Mouse (Mus musculus): ENCODE results near the gene Slc25a54.

The Slc25a54 gene

GRCm38 (mm10) chr3:109080169-109080568, at the start of gene Slc25a54:
Gene Slc25a54 (plus strand): TSS chr3:109080469.
- DNase-seq (ENCODE audit: extremely low read depth, low read depth): no peak

- no peak for DNase-seq (ENCODE audit: extremely low read depth, low read depth)
Measured at GRCm38 (mm10) chr3:109030817-109031216, 49.5 kb upstream of the Slc25a54 start.

- DNase-seq (ENCODE audit: extremely low read depth, low read depth): no peak
Measured at GRCm38 (mm10) chr3:109031626-109032025, 48.6 kb upstream of the Slc25a54 start.

- no peak for DNase-seq (ENCODE audit: extremely low read depth, low read depth)
Measured at GRCm38 (mm10) chr3:109032306-109032705, 48.0 kb upstream of the Slc25a54 start.

- no peak for DNase-seq (ENCODE audit: extremely low read depth, low read depth)
Measured at GRCm38 (mm10) chr3:109034411-109034810, 45.9 kb upstream of the Slc25a54 start.

- no peak for DNase-seq (ENCODE audit: extremely low read depth, low read depth)
Measured at GRCm38 (mm10) chr3:109040908-109041307, 39.4 kb upstream of the Slc25a54 start.

- DNase-seq (ENCODE audit: extremely low read depth, low read depth): no peak
Measured at GRCm38 (mm10) chr3:109043395-109043794, 36.9 kb upstream of the Slc25a54 start.

- no peak for DNase-seq (ENCODE audit: extremely low read depth, low read depth)
Measured at GRCm38 (mm10) chr3:109046428-109046827, 33.8 kb upstream of the Slc25a54 start.

- DNase-seq (ENCODE audit: extremely low read depth, low read depth): no peak
Measured at GRCm38 (mm10) chr3:109047707-109048283, 32.5 kb upstream of the Slc25a54 start.

- DNase-seq (ENCODE audit: extremely low read depth, low read depth): no peak
Measured at GRCm38 (mm10) chr3:109051056-109051945, 29.0 kb upstream of the Slc25a54 start.

GRCm38 (mm10) chr3:109051946-109052331, 28.3 kb upstream of the Slc25a54 start:
- DNase-seq (ENCODE audit: extremely low read depth, low read depth): no peak

- DNase-seq (ENCODE audit: extremely low read depth, low read depth): no peak
Measured at GRCm38 (mm10) chr3:109059903-109060302, 20.4 kb upstream of the Slc25a54 start.

GRCm38 (mm10) chr3:109062391-109062790, 17.9 kb upstream of the Slc25a54 start:
- DNase-seq (ENCODE audit: extremely low read depth, low read depth): no peak

- DNase-seq (ENCODE audit: extremely low read depth, low read depth): peak; percentile 32
Measured at GRCm38 (mm10) chr3:109062989-109063388, 17.3 kb upstream of the Slc25a54 start.

- DNase-seq (ENCODE audit: extremely low read depth, low read depth): no peak
Measured at GRCm38 (mm10) chr3:109084418-109084817, 4.1 kb downstream of the Slc25a54 start.

- DNase-seq (ENCODE audit: extremely low read depth, low read depth): no peak
Measured at GRCm38 (mm10) chr3:109088460-109088859, 8.2 kb downstream of the Slc25a54 start.

- no peak for DNase-seq (ENCODE audit: extremely low read depth, low read depth)
Measured at GRCm38 (mm10) chr3:109104702-109105101, 24.4 kb downstream of the Slc25a54 start.

- no peak for DNase-seq (ENCODE audit: extremely low read depth, low read depth)
Measured at GRCm38 (mm10) chr3:109117136-109117535, 36.9 kb downstream of the Slc25a54 start.

- DNase-seq (ENCODE audit: extremely low read depth, low read depth): no peak
Measured at GRCm38 (mm10) chr3:109119562-109119961, 39.3 kb downstream of the Slc25a54 start.

GRCm38 (mm10) chr3:109119973-109120372, 39.7 kb downstream of the Slc25a54 start:
- DNase-seq (ENCODE audit: extremely low read depth, low read depth): no peak

GRCm38 (mm10) chr3:109122641-109123530, 42.6 kb downstream of the Slc25a54 start, which contains the start of gene Slc25a24:
Gene Slc25a24 (plus strand): TSS chr3:109123149.
- peak; percentile 39 for DNase-seq (ENCODE audit: extremely low read depth, low read depth)
